Mouse (Mus musculus): ENCODE data around the gene Gnb1l. TPM values are rescaled to one million over a fixed set of nuclear protein-coding genes. Genes with fewer than 3 reads are reported as not detected.

Gene Gnb1l
- polyA plus RNA-seq, 1 experiment = 11.4 TPM

GRCm38 (mm10) chr16:18564472-18564871 is 66.0 kb downstream of the Gnb1l start:
- 0 out of 2 replicates have a peak, but pooled peaks cover 5% of the 10 kb centered on the region for H3K9me3 ChIP-seq
- H3K4me1 ChIP-seq = no peaks in the 10 kb centered on the region
- H3K27me3 ChIP-seq (replicated peaks) = peaks cover 56% of the 10 kb centered on the region
- H3K4me3 ChIP-seq (replicated peaks) = no peak overlapping the region
- H3K36me3 ChIP-seq (replicated peaks; ENCODE audit: low read length) = peaks cover 9% of the 10 kb centered on the region
- TF ChIP-seq GATA1 (IDR thresholded peaks at IDR 0.05; ENCODE audit: borderline replicate concordance, low read length) = no peak
- TF ChIP-seq FLI1 (IDR thresholded peaks at IDR 0.05; ENCODE audit: low read length) = no peak

- Histone ChIP-seq H3K4me3 (replicated peaks) (no peak overlapping the region), H3K4me1 (no peaks in the 10 kb centered on the region), H3K36me3 (replicated peaks; ENCODE audit: low read length) (peaks cover 9% of the 10 kb centered on the region), H3K9me3 (peaks cover 7% of the 10 kb centered on the region), H3K27me3 (replicated peaks) (peaks cover 74% of the 10 kb centered on the region)
- TF ChIP-seq FLI1 (IDR thresholded peaks at IDR 0.05; ENCODE audit: low read length) = no peak
- no peak for TF ChIP-seq GATA1 (IDR thresholded peaks at IDR 0.05; ENCODE audit: borderline replicate concordance, low read length)
These were observed 70.1 kb downstream of the Gnb1l start for GRCm38 (mm10) chr16:18568599-18568998.

GRCm38 (mm10) chr16:18574196-18574595 is 75.7 kb downstream of the Gnb1l start:
- Histone ChIP-seq H3K4me1 (peaks cover 9% of the 10 kb centered on the region; the same call in 1 of the 2 replicates), H3K36me3 (replicated peaks; ENCODE audit: low read length) (no peaks in the 10 kb centered on the region), H3K4me3 (replicated peaks) (no peak overlapping the region), H3K27me3 (replicated peaks) (peaks cover 74% of the 10 kb centered on the region), H3K9me3 (peaks cover 7% of the 10 kb centered on the region)
- TF ChIP-seq FLI1 (IDR thresholded peaks at IDR 0.05; ENCODE audit: low read length) (no peak), GATA1 (IDR thresholded peaks at IDR 0.05; ENCODE audit: borderline replicate concordance, low read length) (no peak)

- peaks cover 88% of the 10 kb centered on the region for H3K27me3 ChIP-seq (replicated peaks)
These were observed 78.6 kb downstream of the Gnb1l start for GRCm38 (mm10) chr16:18577071-18577470.

GRCm38 (mm10) chr16:18577599-18578160 is 79.2 kb downstream of the Gnb1l start:
- Histone ChIP-seq H3K36me3 (replicated peaks; ENCODE audit: low read length) (no peaks in the 10 kb centered on the region), H3K4me3 (replicated peaks) (no peak overlapping the region), H3K9me3 (0 out of 2 replicates have a peak, but pooled peaks cover 6% of the 10 kb centered on the region), H3K27me3 (replicated peaks) (peaks cover 88% of the 10 kb centered on the region), H3K4me1 (peaks cover 27% of the 10 kb centered on the region)
- TF ChIP-seq FLI1 (IDR thresholded peaks at IDR 0.05; ENCODE audit: low read length) (no peak), GATA1 (IDR thresholded peaks at IDR 0.05; ENCODE audit: borderline replicate concordance, low read length) (no peak)

More at GRCm38 (mm10) chr16:18577071-18577470, 78.6 kb downstream of the Gnb1l start:
- no peaks in the 10 kb centered on the region for H3K36me3 ChIP-seq (replicated peaks; ENCODE audit: low read length)
- H3K4me1 ChIP-seq = peaks cover 21% of the 10 kb centered on the region
- H3K9me3 ChIP-seq = 0 out of 2 replicates have a peak, but pooled peaks cover 6% of the 10 kb centered on the region
- no peak overlapping the region for H3K4me3 ChIP-seq (replicated peaks)
- no peak for TF ChIP-seq GATA1 (IDR thresholded peaks at IDR 0.05; ENCODE audit: borderline replicate concordance, low read length)
- TF ChIP-seq FLI1 (IDR thresholded peaks at IDR 0.05; ENCODE audit: low read length) = no peak

GRCm38 (mm10) chr16:18580389-18580788 is 81.9 kb downstream of the Gnb1l start:
- Histone ChIP-seq H3K27me3 (replicated peaks) (peaks cover 93% of the 10 kb centered on the region), H3K9me3 (0 out of 2 replicates have a peak, but pooled peaks cover 6% of the 10 kb centered on the region), H3K36me3 (replicated peaks; ENCODE audit: low read length) (no peaks in the 10 kb centered on the region), H3K4me3 (replicated peaks) (no peak overlapping the region), H3K4me1 (peaks cover 34% of the 10 kb centered on the region)
- TF ChIP-seq FLI1 (IDR thresholded peaks at IDR 0.05; ENCODE audit: low read length) (no peak), GATA1 (IDR thresholded peaks at IDR 0.05; ENCODE audit: borderline replicate concordance, low read length) (no peak)

- Histone ChIP-seq H3K27me3 (replicated peaks) (peaks cover 94% of the 10 kb centered on the region), H3K9me3 (0 out of 2 replicates have a peak, but pooled peaks cover 6% of the 10 kb centered on the region), H3K4me3 (replicated peaks) (peak overlapping the region; percentile 82), H3K36me3 (replicated peaks; ENCODE audit: low read length) (no peaks in the 10 kb centered on the region), H3K4me1 (peaks cover 41% of the 10 kb centered on the region)
- TF ChIP-seq GATA1 (IDR thresholded peaks at IDR 0.05; ENCODE audit: borderline replicate concordance, low read length) (no peak), FLI1 (IDR thresholded peaks at IDR 0.05; ENCODE audit: low read length) (no peak)
These were observed 82.6 kb downstream of the Gnb1l start for GRCm38 (mm10) chr16:18581050-18581622.

GRCm38 (mm10) chr16:18581623-18582205 is 83.2 kb downstream of the Gnb1l start:
- TF ChIP-seq GATA1 (IDR thresholded peaks at IDR 0.05; ENCODE audit: borderline replicate concordance, low read length) (no peak), FLI1 (IDR thresholded peaks at IDR 0.05; ENCODE audit: low read length) (no peak)
- Histone ChIP-seq H3K9me3 (0 out of 2 replicates have a peak, but pooled peaks cover 6% of the 10 kb centered on the region), H3K4me3 (replicated peaks) (peak overlapping the region; percentile 82), H3K36me3 (replicated peaks; ENCODE audit: low read length) (no peaks in the 10 kb centered on the region), H3K27me3 (replicated peaks) (peaks cover 96% of the 10 kb centered on the region), H3K4me1 (peaks cover 47% of the 10 kb centered on the region)

- H3K4me1 ChIP-seq = peaks cover 47% of the 10 kb centered on the region
- peak overlapping the region; percentile 23 for H3K4me3 ChIP-seq (replicated peaks)
- H3K9me3 ChIP-seq = 0 out of 2 replicates have a peak, but pooled peaks cover 6% of the 10 kb centered on the region
- no peak for TF ChIP-seq GATA1 (IDR thresholded peaks at IDR 0.05; ENCODE audit: borderline replicate concordance, low read length)
- TF ChIP-seq FLI1 (IDR thresholded peaks at IDR 0.05; ENCODE audit: low read length) = no peak
- peaks cover 96% of the 10 kb centered on the region for H3K27me3 ChIP-seq (replicated peaks)
- H3K36me3 ChIP-seq (replicated peaks; ENCODE audit: low read length) = no peaks in the 10 kb centered on the region
These were observed 84.1 kb downstream of the Gnb1l start for GRCm38 (mm10) chr16:18582426-18583148.
